Mouse (Mus musculus) CH12.LX (cell line): Measurements from ENCODE around the gene Olfr1381.
"Not testable (repeated sequence)": the region's sequence is repeated elsewhere in the genome, so short reads cannot be mapped to it uniquely, and the experiment has no call there.

Experiments
- CHD1 ChIP-seq: IDR thresholded peaks from 2 replicates; pipeline ENCODE4 v1.6.1; 2012; ENCODE audit warnings: low read depth, low read length, improper control_type of control experiment, inconsistent platforms
- CTCF ChIP-seq, 2 experiments: IDR thresholded peaks in 1 of 2; conservative IDR thresholded peaks in 1 of 2; 2 replicates each; pipeline ENCODE4 v1.5.1; 2011 to 2012; ENCODE audit warnings: low read depth in 2 of 2, low read length in 2 of 2, improper control_type of control experiment in 1 of 2, inconsistent platforms in 1 of 2, mild to moderate bottlenecking in 1 of 2, moderate library complexity in 1 of 2
- EP300 ChIP-seq: IDR thresholded peaks from 2 replicates; pipeline ENCODE4 v1.6.1; 2011; ENCODE audit warnings: low read length, improper control_type of control experiment
- GABPA ChIP-seq: IDR thresholded peaks from 2 replicates; pipeline ENCODE4 v1.6.1; 2012; ENCODE audit warnings: low read depth, low read length, improper control_type of control experiment, inconsistent platforms; ENCODE audit not compliant: insufficient replicate concordance
- MAZ ChIP-seq: IDR thresholded peaks from 2 replicates; pipeline ENCODE4 v1.6.1; 2012; ENCODE audit warnings: low read depth, mild to moderate bottlenecking, inconsistent platforms, low read length, improper control_type of control experiment, moderate library complexity
- PAX5 ChIP-seq: IDR thresholded peaks from 2 replicates; pipeline ENCODE4 v1.6.1; 2012; ENCODE audit warnings: low read length, inconsistent platforms, mixed read lengths
- POLR2A ChIP-seq: IDR thresholded peaks from 2 replicates; pipeline ENCODE4 v1.6.1; 2011; ENCODE audit warnings: low read depth, mild to moderate bottlenecking, improper control_type of control experiment, low read length
- RAD21 ChIP-seq: IDR thresholded peaks from 2 replicates; pipeline ENCODE4 v1.6.1; 2011; ENCODE audit warnings: low read depth, mild to moderate bottlenecking, low read length, improper control_type of control experiment, moderate library complexity
- UBTF ChIP-seq: IDR thresholded peaks from 2 replicates; pipeline ENCODE4 v1.6.1; 2012; ENCODE audit warnings: low read depth, mild to moderate bottlenecking, inconsistent platforms, low read length, improper control_type of control experiment, moderate library complexity
- ZC3H11A ChIP-seq: IDR thresholded peaks from 2 replicates; pipeline ENCODE4 v1.6.1; 2012; ENCODE audit warnings: low read depth, mild to moderate bottlenecking, inconsistent platforms, low read length, improper control_type of control experiment
- ZKSCAN1 ChIP-seq: IDR thresholded peaks from 2 replicates; pipeline ENCODE4 v1.6.1; 2012; ENCODE audit warnings: low read depth, inconsistent platforms, low read length, improper control_type of control experiment, borderline replicate concordance

- peak in 1 of 2 experiments; percentile 61; a peak in 2 of 4 replicates for TF ChIP-seq CTCF (conservative IDR thresholded peaks at IDR 0.05 in 1 of 2, IDR thresholded peaks at IDR 0.05 in 1 of 2; ENCODE audit: low read depth in 2 of 2, low read length in 2 of 2)
- TF ChIP-seq POLR2A, PAX5, UBTF, ZC3H11A, EP300, GABPA, ZKSCAN1, MAZ, CHD1: not testable (repeated sequence)
- peak; percentile 54 for TF ChIP-seq RAD21
Observed at GRCm38 (mm10) chr11:49536631-49537030, 6.6 kb upstream of the Olfr1381 start.
